Mouse (Mus musculus) c-Kit-positive CD71-positive TER-119-negative erythroid progenitor cells, embryonic 14.5 days (primary cell): ENCODE data around the gene Commd1.

ENCODE experiments used
- DNase-seq: peaks from one replicate; pipeline ENCODE4 v3.0.0-alpha.2; 2013; ENCODE audit warnings: low read depth

Commd1 gene

DNA sequence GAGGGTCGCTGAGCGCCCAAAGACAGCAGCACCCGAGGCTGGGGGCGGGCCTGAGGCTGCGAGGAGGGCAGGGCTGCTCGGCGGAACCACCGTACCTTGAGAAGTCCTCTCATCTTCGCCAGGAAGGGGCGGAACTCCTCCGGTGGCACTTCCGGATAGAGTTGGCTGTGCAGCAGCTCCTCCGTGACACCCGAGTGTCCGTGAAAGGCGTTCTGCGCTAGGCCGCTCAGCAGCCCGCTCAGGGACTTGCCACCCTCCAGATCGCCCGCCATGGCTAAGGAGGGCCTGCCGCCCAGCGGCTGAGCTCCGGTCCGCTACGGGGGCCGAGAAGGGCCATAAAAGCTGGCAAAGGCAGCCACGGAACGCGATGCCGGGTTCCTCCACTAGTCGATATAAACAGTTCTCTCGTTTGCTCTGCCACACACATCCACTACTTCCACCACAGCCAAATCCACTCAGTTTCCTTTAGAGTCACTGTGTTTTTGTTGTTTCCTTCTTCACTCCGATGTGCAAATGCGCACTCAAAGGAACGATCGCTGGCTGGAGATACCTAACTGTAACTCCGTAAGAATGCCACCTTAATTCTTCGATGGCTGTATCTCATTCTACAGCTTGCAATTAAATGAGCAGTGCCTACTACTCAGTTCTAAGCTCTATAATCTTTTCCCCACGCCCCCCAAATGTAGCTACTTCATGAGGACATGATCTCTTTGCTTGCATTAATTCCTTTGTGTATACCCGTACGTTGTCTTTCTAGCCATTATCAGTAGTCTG is at the start of gene Commd1, which contains the start of gene Gm28048:
Gene Commd1 (minus strand): TSS at position 399 of the 774 bp plus-strand sequence.
Gene Gm28048 (minus strand): TSS at position 107 of the 774 bp plus-strand sequence.
- DNase-seq, result peak; percentile 85

GRCm38 (mm10) chr11:23029399-23029798 is 47.2 kb upstream of the Commd1 start:
- DNase-seq, result no peak

DNA sequence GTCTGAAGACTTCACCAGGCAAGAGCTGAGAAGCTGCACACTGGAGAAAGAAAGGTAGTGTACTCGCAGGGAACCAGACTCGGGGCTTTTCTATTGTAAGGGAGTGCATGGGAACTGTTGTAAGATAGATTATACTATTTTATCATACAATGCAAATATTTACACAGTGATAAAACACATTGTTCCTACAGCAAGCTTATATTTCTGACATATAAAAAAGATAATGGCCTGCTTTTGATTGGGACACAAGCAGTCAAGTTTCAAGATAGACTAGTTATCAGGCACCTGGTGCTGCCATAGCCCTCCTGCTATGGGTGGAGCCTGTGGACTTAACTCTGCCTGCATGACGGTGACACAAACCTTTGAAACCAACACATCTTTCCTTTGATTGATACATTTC is 46.8 kb upstream of the Commd1 start:
- peak; percentile 28 for DNase-seq

DNA sequence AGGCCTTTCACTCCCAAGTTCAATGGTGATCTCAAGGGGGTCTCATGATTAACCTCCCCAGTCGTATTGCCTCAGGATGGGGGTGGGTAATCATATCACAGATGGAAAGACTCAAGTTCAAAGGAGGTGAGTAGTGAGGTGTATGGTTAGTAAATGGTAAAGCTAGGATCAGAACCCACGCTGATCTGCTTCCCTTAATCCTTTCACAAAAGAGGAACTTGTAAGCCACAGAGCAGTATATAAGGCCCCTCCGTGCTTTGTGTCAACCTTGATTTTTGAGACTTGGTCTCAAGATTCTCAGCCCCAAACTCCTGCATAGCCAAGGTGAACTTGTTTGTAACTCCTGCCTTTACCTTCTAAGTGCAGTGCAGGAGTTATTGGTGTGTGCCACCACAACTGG is 42.0 kb upstream of the Commd1 start:
- no peak for DNase-seq

DNA sequence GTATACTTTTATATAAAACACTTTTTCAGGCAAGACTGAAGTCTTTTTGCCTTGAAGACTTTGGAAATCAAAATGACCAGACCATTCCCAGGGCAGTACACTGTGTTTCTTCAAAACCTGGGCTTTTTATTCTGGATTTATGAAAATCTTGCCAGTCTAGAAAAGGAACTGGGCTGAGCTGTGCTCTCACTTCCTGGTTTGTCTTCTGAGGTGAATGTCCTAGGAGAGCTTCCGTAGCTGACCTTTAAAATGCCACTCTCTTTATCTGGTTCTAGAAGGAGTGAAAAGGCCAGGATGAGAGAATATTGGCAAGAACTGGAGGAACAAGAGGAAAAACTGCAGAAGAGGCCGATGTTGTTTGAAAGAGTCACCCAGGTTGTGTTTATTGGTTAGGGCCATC is 41.0 kb upstream of the Commd1 start:
- no peak for DNase-seq

GRCm38 (mm10) chr11:23020841-23021240 is 38.7 kb upstream of the Commd1 start:
- DNase-seq, result no peak

DNA sequence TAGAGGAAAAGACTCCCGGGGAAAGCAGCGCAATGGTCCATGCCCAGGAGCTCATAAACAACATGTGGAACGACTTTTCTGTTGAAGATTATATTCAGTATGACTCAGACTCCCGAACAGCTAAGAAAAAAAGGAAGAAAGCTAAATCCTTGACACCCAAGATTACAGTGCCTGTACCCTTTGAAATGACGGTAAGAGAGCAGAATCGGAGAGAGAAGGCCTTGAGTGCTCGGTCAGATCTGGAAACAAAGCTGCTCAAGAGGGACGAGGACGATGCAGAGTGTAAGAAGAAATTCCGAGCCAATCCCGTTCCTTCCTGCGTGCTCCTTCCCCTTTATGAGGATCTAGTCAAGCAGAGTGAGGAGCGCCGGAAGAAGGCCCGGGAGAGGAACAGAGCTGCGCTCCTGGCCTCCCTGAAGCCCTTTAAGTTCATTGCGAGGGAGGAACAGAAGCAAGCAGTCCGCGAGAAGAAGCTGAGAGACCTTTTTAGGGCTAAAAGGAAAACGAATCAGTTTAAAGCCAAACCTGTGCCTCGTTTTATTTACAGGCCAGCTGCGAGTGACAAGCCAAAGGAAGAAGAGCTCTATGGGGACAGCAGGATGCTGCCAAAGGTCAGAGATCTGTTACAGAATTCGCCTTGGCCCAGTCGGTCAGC is 38.1 kb upstream of the Commd1 start:
- no peak for DNase-seq

DNA sequence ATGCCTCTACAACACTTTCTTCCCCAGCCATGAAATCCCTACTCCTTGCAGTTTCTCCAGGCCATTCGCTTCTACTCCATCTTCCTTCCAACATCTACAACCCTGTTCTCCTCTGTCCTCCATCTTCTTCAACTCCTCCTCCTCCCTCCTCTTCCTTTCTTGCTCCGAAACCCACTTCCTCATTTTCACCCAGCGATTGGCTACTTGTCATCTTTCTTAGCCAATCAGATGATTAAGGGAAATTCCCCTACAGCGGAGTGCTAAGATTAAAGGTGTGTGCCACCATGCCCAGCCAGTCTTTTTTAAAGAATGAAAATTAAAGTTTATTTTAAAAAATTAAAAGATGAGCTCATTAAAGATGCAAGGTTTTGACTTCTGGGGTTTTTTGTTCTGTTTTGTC is 35.8 kb upstream of the Commd1 start:
- no peak for DNase-seq

DNA sequence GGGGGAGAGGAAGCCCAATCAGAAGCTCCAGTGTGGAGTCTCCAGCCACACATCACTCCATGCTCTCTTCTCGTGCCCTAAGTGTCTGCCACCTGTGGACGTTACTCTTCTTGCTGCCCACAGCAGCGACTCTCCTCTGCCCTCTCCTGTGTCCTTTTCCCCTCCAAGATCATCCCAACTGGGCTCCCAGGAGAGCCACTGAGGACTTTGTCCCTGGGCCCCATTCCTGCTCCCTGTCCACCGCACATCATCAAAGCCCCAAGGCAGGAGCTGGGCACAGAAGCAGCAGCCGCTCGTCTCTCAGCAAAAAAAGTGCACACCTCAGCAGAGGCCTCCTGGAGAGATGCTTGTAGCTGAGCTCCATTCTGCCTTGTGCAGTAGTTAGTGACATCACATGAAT is 32.8 kb upstream of the Commd1 start:
- no peak for DNase-seq

DNA sequence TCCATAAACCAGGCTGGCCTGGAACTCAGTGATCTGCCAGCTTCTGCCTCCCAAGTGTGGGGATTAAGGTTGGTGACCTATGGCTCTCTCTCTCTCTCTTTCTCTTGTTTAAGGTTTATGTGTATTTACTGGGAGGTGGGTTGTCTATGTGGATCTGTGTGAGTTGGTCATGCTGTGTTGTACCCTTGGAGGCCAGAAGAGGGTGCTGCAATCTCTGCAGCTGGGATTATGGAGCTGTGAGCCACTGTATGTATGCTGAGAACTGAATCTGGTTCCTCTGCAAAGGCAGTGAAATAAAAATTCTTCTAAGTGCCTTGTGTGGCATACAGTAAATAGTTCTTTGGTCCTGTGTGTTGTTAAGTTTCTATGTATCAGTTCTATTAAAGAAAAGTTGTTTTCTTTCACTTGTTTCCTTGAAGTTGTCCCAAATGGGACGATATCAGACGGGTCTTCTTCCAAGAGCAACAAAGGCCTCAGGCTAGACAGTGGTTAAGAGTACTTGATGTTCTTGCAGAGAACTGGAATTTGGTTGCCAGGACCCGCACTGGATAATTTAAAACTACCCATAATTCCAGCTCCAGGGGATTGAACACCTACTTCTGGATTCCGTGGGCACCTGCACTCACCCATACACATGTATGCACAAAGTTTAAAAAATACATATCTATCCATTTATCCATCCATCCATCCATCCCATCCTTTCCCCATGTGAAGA is 31.6 kb upstream of the Commd1 start:
- DNase-seq, result no peak

DNA sequence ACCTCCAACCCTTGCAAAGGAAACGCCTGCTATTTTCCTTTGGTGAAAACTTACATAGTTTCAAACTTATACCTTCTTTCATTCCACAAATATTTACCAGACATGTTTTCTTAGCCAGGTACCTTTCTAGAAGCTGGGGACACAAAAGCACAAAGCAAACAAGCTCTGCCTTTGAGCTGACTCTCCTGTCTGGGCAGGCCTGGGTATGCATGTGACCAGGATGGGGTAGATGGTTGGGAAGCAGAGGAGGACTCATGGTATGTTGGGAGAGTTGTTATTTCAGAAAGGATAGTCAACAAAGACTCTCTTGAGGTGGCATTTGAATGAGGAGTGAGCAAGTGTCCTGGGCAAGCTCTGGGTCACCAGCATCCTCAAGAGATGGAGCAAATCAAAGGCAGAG is 30.9 kb upstream of the Commd1 start:
- DNase-seq, result no peak

DNA sequence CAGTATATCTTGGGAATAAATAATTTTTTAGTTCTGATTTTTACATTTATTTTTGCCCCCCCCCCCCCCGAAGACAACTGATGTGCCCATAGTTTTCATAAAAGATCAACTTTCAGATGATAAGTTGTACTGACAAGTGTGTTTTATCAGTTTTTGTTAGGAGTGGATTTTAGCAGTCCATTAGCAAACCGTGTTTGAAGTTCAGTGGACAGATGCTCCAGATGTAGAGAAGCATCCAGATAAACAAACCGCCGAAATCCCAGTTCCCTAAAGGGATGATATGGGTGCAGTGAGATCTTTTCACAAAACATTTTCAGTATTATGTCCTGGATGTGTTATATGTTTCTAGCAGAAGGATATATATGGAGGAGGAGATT is 26.6 kb upstream of the Commd1 start:
- DNase-seq, result no peak

- DNase-seq, result peak; percentile 75
Observed at GRCm38 (mm10) chr11:23008181-23008823, 26.1 kb upstream of the Commd1 start.

GRCm38 (mm10) chr11:23007481-23008180 is 25.4 kb upstream of the Commd1 start, which contains the start of gene Fam161a:
Gene Fam161a, plus strand, starts transcription at chr11:23007531.
- DNase-seq, result peak; percentile 89

DNA sequence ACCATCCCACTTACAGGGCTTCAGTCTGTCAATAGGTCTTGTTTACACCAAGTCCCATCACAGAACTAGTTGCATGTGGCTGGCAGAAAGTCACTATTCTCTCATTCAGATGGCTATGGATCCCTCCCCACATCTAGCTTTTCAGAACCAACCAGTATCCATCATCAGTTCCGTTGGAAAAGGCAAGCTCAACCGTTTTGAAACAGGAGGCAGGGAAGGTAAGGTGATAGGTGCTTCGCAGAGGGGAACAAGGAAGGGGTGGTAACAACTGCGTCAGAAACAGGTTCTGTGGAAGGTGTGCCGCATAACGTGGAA is 24.9 kb upstream of the Commd1 start:
- no peak for DNase-seq

GRCm38 (mm10) chr11:23005276-23005675 is 23.1 kb upstream of the Commd1 start:
- DNase-seq, result no peak

- no peak for DNase-seq
Observed at GRCm38 (mm10) chr11:22998308-22998707, 16.1 kb upstream of the Commd1 start.

GRCm38 (mm10) chr11:22995461-22995860 is 13.3 kb upstream of the Commd1 start:
- no peak for DNase-seq

- DNase-seq, result no peak
Observed at GRCm38 (mm10) chr11:22994271-22994670, 12.1 kb upstream of the Commd1 start.

GRCm38 (mm10) chr11:22991218-22991835 is 9.1 kb upstream of the Commd1 start:
- DNase-seq, result no peak

GRCm38 (mm10) chr11:22990393-22991126 is 8.4 kb upstream of the Commd1 start, which contains the start of gene Cct4:
Gene Cct4, plus strand, starts transcription at chr11:22990519.
- DNase-seq, result peak; percentile 75
